Mouse (Mus musculus): ENCODE data around the gene Gm42957.
"Not testable (repeated sequence)": the region's sequence is repeated elsewhere in the genome, so short reads cannot be mapped to it uniquely, and the experiment has no call there.

Gm42957 gene

DNA sequence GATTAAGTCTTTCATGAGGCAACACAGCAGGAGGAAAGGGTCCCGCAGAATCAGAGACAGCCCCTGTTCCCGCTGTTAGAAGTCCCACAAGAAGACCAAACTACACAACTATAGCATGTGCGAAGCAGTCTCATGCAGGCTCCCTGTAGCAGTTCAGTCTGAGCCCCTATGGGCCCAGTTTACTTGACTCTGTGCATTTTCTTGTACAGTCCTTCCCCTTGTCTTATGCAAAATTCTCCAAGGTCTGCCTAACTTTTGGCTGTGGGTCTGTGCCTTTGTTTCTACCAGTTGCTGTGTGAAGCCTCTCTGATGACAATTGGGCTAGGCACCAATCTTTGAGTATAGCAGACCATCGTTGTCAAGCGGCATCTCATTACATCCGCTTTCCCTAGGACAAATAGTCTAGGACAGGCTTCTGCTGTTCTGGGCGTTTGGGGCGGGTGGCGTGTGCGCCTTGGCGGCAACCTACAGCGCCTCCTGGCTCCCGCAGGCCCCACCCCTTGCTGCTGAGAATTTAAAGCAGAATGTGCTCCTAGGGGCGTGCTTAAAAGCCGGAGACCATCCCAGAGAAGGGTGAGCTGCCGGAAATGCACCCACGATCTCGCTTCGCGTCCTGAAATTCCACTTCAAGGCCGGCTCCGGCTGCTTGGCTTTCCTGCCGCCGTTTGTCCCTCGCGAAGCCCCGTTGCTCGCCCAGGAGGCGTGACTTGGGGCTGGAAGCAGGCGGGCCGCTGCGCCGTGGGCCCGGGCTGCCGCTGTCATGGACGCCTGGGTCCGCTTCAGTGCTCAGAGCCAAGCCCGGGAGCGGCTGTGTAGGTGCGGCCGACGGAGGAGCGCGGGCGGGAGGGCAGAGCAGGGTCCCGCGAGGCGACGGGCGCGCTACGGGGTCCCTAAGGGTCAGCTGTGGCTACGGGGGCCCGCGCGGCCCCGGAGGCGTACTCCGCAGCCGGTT lies at the start of gene Gm42957, which contains the start of gene Pex11b:
Gm42957 (plus strand) TSS at position 547 of the 952 bp plus-strand sequence.
Pex11b (plus strand) TSS at position 449 of the 952 bp plus-strand sequence.
- peak; percentile 89 for DNase-seq (ENCODE audit: low read depth)

DNA sequence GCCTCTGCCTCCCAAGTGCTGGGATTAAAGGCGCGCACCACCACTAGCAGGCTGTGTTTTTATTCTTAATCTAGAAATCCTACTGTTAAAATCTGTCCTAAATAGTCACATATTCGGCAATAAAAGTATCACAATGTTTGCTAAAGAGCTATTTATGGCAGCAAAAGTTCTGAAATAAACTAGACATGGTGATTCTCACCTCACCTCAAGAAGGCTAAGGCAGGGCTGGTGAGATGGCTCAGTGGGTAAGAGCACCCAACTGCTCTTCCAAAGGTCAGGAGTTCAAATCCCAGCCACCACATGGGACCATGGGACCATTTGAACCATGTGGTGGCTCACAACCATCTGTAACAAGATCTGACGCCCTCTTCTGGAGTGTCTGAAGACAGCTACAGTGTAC lies 44.6 kb upstream of the Gm42957 start:
- no peak for DNase-seq (ENCODE audit: low read depth)

DNA sequence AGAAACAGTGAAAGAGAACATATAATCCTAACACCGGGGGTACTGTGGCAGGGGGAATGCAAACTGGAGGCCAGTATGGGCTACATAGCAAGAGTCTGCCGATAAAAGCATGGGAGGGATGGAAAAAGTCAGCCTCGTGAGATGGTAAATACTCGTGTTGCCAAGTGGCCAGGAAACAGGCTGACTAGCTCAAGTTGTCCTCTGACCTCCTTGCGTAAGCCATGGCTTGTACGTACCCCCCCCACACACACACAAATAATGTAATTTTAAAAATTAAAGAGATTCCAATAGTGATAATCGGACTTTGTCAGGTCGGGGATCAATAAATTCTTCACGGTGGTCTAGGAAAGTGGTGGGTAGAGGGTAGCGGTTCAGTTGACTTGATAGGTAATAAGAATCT lies 41.9 kb upstream of the Gm42957 start:
- peak; percentile 71 for DNase-seq (ENCODE audit: low read depth)

DNA sequence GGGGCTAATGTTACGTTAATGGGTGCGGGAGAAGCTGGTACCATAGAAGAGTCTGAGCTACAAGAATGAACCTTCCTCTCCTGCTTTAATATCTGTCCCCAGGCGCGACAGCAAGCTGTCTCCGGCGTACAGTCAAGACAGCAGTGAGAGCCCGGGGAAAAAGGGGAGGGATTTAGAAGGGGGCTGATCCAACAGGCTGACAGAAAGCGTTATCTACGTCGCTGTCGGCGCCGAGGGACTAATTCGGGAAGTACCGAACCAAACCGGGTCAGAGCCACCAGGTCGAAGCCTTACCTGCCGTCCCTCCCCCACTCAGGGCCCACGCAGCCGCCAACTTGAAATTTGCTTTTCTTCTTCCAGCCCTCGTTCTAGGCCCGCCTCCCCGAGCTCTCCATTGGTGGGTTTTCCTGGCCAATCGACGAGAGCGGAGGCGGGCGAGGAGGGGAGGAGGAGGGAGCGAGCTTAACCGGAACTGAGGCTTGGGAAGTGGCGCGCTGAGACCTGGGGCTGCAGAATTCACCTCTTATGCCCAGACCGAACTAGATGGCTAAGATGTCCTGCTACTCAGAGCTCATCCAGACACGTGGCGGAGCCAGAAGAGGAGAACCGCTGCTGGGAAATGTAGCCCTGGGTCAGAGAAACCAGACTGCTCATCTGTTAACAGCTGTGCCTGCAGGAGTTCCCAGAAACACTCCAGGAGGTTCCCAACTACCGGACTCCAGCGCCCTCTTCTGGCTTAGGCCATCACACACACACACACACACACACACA lies 41.3 kb upstream of the Gm42957 start, which contains the start of gene Polr3gl:
Polr3gl (minus strand) TSS at position 392 of the 771 bp plus-strand sequence.
- peak; percentile 94 for DNase-seq (ENCODE audit: low read depth)

DNA sequence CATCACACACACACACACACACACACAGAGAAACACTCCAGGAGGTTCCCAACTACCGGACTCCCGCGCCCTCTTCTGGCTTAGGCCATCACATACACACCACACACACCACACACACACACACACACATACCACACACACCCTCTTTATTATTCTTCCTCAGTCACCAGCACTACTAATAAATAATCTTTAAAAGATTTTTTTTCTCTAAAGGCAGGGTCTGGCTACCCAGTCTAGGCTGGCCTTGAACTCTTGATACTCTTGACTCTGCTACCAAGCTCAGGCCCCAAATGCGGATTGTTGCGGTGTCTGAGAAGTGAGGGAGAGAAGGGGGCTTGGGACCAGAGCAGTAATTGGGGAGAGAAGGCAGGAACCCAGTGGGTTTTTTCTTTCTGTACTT lies 40.4 kb upstream of the Gm42957 start:
- no peak for DNase-seq (ENCODE audit: low read depth)

DNA sequence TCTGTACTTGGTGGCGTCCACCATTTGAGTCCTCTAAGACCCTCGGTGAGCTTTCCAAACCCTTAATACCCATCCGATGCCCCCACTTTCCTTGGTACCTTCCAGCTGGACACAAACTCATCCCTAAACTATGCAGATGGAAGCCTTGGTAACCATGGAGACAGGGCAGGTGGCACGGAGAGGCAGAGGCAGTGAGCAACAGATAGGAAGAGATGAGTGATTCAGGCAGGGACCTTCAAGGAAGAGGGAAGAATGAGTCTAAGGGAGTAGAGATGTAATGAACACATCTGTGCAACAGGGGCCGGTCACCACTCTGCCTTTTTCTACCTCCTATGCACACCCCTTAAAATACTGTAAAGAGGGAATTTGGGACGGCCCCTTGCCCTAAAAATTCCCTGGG lies 39.6 kb upstream of the Gm42957 start:
- peak; percentile 22 for DNase-seq (ENCODE audit: low read depth)

DNA sequence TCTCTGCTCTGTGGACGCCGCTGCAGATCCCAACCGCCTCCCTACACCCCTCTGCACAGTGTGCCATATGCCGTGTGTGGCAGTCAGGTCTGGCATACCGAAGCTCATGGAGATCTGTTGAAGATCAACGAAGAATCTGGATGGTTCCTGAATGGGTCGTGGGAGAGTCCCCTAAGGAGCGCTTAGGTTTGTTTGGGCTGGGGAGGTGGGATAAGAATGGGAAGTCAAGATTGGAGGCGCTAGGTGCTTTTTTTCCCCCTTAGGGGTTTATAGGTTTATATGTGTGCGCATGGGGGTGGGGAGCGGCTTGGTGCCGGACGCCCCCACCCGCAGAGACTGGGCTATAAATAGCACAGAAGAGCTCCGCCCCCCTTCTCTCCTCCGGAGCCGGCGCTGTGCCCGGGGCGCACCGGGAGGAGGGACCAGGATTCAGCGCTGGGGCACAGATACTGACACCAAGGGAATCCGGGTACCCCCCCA lies 39.0 kb upstream of the Gm42957 start, which contains the start of gene Ankrd34a:
Ankrd34a (plus strand) TSS at position 409 of the 480 bp plus-strand sequence.
- DNase-seq (ENCODE audit: low read depth): peak; percentile 77

DNA sequence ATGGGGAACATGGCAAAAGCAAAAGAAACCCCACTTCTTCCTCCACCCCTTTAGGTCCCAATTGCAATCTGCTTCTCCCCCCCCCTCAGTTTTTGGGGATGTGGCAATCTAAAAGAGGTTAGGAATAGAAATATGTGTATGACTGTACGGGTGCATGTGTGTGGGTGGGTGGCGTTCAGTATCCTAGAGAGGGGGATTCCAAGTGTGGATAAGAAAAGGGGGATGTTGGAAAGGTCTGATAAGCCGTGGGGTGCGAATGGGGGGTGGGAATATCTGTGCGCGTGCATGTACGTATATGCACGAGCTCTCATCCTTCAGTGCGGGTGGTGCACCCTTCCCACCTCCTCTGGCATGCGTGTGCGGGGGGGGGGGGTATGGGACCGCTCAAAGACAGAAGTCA lies 38.4 kb upstream of the Gm42957 start:
- peak; percentile 41 for DNase-seq (ENCODE audit: low read depth)

DNA sequence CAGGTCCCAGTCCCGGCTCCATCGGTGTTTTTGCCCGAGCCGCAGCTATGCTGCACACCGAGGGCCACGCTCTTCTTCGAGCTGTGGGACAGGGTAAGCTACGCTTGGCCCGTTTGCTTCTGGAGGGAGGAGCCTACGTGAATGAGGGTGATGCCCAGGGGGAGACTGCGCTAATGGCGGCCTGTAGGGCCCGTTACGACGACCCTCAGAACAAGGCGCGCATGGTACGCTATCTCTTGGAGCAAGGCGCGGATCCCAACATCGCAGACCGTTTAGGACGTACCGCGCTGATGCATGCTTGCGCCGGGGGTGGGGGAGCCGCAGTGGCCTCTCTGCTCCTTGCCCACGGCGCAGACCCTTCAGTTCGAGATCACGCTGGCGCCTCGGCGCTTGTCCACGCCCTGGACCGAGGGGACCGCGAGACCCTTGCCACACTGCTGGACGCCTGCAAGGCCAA lies 37.8 kb upstream of the Gm42957 start:
- peak; percentile 52 for DNase-seq (ENCODE audit: low read depth)

DNA sequence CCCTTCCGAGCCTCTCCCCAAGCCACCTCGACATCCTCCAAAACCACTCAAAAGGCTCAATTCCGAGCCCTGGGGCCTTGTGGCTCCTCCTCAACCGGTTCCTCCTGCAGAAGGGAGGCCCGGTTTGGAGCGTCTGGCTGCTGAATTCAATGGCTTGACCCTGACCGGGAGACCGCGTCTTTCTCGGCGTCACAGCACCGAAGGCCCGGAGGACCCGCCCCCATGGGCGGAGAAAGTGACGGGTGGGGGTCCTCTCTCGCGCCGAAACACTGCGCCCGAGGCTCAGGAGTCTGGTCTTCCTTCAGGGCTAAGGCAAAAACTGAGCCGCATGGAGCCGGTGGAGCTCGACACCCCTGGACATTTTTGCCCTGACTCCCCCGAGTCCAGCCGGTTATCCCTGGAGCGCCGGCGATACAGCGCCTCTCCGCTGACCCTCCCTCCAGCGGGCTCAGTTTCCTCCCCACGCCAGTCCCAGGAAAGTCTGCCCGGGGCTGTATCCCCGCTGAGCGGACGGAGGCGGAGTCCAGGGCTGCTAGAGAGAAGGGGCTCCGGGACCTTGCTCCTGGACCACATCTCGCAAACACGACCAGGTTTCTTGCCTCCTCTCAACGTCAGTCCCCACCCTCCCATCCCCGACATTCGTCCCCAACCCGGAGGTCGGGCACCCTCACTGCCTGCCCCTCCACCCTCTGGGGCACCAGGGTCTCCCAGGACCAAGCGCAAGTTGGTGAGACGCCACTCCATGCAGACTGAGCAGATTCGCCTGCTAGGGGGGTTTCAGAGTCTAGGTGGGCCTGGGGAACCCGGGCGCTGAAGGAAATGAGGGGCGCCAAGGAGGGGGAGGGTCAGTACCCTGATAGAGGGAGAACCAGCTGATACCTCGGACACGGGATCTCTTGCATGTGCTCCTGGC lies 36.9 kb upstream of the Gm42957 start:
- peak; percentile 44 for DNase-seq (ENCODE audit: low read depth)

DNA sequence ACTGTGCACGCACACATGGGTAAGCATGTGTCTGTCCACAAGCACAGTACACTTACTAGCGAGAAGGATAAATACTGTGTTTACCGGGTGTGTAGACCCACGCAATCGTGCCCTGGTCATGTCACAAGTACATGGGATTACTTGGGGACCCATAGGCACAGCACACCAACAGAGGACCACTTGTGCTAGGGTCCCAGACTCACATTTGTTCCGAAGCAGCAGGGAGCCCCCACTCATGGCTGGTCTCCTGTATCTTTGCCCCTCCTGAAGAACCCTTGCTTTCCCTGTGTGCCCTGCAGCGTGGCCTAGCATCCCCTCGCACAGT lies 36.2 kb upstream of the Gm42957 start:
- DNase-seq (ENCODE audit: low read depth): no peak

DNA sequence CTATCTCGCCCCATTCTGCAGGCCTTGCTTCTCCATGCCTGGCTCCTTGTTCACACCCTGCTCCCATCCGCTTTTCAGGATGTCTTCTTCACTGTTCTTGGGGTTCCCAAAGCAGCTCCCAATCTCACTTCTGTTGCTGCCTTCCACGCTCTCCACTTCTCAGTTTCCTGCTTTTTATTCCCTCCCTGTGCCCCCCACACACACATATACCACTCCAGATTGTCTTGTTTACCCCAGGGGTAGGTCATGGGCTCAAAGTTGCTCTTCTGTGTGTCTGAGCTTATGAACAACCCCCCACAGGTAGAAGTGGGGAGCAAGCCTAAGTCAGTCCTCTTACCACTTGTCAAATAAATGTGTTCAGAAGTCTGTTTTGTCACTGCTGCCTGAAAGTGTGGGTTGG lies 35.9 kb upstream of the Gm42957 start:
- DNase-seq (ENCODE audit: low read depth): no peak

DNA sequence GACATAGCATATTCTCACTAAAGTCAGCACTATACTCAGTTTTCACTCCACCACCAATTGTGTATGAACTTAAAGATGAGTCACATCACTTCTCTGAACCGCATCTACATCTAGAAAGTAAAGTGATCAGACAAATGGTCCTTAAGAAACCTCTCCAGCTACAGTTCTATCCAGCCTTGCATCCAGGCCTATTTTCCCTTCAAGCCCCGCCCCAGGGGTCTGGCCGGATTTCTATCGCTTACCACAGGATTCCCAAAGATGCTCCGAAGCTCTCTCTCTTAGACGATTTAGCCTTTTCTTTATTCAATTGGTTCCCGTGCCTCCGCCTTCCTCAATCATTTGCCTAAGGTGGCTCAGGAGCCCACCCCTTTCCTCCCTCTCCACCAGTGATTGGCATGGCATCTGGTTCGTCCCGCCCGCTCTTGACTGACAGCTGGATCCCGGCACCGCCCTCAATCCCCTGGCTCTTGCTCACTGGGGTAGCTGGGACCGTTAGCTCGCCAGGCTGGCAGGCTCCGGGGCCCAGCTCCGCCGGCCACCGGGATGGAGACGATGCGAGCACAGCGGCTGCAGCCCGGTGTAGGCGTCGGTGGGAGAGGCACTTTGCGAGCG lies 34.5 kb upstream of the Gm42957 start, which contains the start of gene Lix1l:
Lix1l (plus strand) TSS at position 511 of the 612 bp plus-strand sequence.
- peak; percentile 98 for DNase-seq (ENCODE audit: low read depth)

DNA sequence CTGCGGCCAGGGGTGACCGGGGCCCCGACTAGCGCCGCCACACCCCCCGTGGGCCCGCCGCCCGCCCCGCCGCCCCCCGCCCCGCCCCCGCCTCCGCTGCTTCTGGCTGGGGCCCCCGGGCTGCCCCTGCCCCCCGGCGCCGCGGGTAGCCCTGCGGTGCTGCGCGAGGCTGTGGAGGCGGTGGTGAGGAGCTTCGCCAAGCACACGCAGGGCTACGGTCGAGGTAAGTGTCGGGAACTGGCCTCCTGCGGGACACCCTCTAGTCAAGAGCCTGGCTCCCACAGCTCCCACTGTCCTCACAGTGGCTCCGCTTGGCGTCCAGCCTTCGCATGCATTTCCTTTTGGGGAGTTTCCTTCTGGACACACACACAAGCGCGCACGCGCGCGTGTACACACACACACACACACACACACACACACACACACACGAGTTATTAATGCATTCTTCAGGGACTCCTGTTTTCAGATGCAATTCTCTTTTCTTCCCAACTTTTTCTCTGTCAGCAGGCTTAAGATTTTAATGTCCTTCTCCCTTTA lies 34.0 kb upstream of the Gm42957 start:
- DNase-seq (ENCODE audit: low read depth): peak; percentile 93

DNA sequence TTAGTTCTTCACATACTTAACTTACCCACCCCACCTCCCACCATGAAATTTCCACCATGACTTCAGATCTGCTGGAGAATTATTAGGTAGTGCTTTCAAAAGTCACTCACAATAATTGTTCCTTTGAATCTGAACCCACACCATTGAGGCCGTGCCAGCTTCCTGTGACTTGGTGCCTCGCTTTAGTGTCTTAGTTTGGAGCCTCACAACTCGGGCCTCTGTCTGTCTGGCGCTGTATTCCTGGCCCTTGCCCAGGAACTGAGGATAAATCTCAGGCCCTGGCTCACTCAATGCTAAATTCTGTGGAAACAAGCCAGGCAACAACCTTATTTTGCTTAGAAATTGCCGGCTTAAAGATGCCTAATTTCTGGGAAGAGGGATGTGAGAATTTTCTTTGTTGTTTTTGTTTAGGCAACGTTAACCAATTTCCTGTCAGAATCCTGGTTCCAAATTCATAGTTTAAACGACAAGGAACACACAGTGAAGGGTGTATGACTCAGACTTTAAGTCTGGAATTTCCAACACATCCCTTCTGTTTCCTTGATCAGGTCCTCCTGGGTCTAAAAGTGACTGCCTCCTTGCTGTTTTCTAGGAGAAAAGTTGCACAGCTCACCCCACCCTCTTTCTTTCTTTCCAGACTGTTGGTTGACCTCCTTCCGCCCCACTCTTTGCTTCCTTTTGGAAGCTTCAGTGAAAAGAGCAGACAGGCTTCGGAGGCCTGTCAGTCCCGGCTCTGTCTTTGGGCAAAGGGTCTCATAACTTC lies 33.2 kb upstream of the Gm42957 start:
- DNase-seq (ENCODE audit: low read depth): peak; percentile 69

DNA sequence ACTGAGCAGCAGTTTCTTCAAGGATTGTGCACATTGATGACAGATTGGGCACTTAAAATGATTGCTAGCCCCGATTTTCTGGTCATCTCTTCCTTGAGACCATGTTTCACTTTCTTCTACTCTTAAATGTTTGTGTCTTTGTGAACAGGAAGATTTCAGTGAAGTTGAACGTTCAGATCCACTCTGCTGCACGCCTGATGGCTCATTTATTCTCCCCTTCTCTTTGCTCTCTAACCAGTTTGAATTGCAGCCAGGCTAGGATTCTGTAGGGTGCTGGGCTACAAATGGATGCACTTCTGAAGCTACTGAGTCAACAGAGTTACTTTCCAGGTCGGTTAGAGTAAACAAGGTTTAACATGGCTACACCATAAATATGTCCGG lies 32.6 kb upstream of the Gm42957 start:
- peak; percentile 28 for DNase-seq (ENCODE audit: low read depth)

DNA sequence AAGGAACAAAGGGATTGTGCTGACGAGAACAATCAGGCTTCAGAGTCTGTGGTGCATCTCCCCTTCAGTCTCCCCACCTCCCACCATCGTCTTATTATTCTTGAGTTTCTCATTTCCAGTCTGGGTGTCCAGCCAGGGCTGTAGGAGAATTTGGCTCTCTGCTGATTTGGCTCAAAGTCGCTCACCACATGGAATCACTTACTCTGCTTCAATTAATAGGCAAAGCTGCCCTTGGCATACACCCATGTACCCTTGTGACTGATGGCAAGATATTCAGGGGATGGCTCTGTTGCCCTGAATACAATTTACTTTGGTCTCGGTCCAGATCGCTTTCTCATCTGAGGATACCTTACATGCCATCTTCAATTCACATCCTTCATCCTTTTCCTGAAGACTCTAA lies 32.0 kb upstream of the Gm42957 start:
- DNase-seq (ENCODE audit: low read depth): peak; percentile 92

DNA sequence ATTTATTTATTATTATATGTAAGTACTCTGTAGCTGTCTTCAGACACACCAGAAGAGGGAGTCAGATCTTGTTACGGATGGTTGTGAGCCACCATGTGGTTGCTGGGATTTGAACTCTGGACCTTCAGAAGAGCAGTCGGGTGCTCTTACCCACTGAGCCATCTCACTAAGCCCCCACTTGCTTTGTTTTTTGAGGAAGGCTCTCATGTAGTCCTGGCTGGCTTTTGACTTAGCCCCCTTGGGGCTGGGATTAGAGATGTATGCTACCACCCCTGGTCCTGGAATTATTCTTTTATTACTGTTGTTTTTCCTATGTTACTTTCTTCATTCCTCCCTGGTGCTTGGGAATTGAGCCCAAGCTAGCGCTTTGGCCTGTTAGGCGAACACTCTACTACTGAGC lies 29.3 kb upstream of the Gm42957 start:
- not testable (repeated sequence) for DNase-seq (ENCODE audit: low read depth)

DNA sequence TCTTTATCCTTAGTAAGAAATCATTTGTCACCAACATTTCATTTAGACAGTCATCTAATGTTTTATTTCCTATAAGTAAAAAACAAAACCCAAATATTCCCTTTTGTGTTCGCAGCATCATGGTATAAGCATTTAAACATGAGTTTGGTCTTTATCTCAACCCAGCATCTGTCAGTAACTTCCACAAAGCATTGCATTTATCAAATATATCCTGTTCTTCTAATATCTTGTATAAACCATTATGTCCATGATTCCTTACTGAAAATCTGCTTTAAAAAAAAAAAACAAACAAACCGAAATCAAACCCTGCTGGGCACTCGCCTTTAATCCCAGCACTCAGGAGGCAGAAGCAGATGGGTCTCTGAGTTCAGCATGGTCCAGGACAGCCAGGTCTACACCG lies 28.7 kb upstream of the Gm42957 start:
- no peak for DNase-seq (ENCODE audit: low read depth)

DNA sequence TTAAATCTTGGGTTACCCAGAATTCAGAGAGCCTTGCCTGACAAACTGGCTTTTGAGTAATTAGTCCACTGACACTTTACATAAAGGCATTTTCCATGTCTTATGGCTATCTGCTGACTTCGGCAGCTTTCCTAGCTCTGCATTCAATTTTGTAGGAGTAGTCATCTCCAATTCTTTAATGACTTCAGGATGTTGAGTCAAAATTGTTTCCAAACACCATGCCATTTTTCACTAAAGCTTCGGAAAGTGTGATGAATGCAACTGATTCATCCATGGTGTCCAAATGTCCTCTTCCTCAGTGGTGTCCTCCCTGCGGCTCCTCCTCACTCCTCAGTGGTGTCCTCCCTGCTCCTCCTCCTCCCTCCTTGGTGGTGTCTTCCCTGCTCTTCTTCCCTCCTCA lies 17.3 kb upstream of the Gm42957 start:
- DNase-seq (ENCODE audit: low read depth): peak; percentile 53

Data from NIH3T3 (cell line).